Mouse (Mus musculus) left cerebral cortex, adult 11 months (tissue): ENCODE results near the gene Deaf1.

ENCODE experiments used
- DNase-seq: peaks from one replicate; pipeline ENCODE4 v3.0.0; 2022; ENCODE audit warnings: low spot score

The Deaf1 gene

GRCm38 (mm10) chr7:141339215-141339920 is 11.9 kb upstream of the Deaf1 start:
- no peak for DNase-seq

DNA sequence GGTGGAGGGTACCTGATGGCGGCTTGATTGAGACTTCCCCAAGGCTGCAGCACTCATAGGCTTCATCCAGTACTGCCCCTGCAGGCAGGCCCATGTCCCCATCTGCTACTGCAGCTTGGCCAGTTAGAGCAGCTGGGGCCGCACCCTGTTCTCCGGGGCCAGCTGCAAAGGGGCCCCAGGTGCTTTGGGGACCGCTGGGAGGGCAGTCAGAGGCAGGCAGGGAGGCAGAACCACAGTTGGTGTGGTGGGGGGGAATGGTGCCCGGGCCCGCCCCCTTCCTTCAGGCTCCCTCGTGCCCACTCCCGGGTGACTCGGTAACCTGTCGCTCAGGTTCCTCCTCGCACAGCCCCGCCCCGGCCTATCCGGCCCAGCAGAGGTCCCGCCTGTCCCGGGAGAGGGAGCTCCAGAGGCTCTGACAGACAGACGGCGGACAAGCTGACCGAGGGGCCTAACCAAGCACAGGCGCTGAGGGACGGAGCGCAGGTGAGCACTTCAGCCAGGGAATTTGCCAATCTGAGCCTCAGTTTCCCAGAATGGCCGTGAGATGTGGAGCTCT is 11.2 kb upstream of the Deaf1 start, which contains the start of gene Eps8l2:
Eps8l2 (plus strand) TSS at position 305 of the 556 bp plus-strand sequence.
- no peak for DNase-seq

DNA sequence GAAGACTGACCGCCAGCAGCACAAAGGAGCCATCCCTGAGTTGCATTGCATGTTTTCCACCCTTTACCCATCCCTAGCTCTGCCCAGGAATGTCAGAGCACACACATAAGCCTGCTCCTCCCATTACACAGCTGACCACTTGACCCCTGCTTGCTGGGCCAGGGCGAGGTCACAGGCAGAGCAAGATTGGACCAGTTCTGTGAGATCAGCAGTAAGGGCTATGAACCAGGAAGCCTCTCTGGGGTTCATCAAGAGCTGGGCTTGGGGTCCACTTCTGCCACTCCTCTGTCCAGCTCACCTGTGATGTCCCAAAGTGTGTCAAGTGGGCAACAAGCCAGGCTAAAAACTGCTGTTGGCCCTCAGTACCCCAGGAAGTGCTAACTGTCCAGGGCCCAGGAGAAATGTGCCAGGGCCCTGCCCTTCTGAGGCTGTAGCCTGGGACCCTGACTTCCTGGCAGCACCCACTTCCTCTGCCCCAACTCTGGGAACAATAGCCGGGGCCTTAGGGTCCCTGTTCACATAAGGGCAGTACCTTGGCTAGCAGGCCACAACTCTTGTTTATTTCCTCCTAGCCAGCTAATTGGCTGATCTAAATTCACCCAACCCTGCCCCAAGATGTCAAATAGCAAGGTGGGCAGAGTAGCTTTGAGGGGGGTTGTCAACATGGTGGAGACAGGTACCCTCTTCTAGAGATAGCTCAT is 10.4 kb upstream of the Deaf1 start:
- DNase-seq: no peak

GRCm38 (mm10) chr7:141336296-141336695 is 8.8 kb upstream of the Deaf1 start:
- no peak for DNase-seq

GRCm38 (mm10) chr7:141335682-141336081 is 8.2 kb upstream of the Deaf1 start:
- no peak for DNase-seq

- DNase-seq: no peak
These were observed 7.6 kb upstream of the Deaf1 start for GRCm38 (mm10) chr7:141335044-141335579.

DNA sequence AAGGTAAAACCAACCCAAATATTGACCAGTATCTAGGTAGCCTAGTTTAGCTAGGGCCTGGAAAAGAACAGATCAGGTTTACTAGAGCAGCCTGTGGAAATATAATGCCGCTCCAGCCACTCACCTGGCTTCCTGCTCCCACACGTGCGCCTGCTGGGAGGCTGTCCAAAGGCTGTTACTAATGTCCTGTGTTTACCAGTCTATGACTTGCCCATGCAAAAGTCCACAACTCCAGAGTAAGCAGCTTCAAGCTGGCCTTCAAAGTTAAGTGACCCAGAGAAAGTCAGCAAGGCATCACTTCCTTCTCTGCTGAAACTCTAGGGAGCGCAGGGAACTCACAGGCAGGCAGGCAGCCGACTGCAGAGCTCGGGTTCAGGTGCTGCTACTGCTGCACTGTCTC is 4.5 kb upstream of the Deaf1 start:
- DNase-seq: no peak

DNA sequence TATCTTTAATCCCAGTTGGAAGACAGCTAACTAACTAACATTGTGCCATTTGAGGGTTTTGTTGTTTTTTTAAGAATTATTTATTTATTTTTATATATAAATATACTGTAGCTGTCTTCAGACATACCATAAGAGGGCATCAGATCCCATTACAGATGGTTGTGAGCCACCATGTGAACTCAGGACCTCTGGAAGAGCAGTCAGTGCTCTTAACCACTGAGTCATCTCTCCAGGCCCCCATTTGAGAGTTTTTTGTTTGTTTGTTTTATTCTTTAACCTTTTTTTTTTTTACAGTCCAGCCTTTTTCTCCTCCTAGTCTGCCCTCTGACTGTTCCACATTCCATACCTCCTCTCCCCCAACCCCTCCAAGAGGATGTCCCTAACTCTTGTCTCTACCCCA is 3.2 kb upstream of the Deaf1 start:
- no peak for DNase-seq

- no peak for DNase-seq
These were observed 992 bp upstream of the Deaf1 start for GRCm38 (mm10) chr7:141328373-141328990.

- DNase-seq: peak; percentile 43
These were observed 694 bp downstream of the Deaf1 start for GRCm38 (mm10) chr7:141326546-141327446.

- DNase-seq: no peak
These were observed 2.8 kb downstream of the Deaf1 start for GRCm38 (mm10) chr7:141324686-141325085.

DNA sequence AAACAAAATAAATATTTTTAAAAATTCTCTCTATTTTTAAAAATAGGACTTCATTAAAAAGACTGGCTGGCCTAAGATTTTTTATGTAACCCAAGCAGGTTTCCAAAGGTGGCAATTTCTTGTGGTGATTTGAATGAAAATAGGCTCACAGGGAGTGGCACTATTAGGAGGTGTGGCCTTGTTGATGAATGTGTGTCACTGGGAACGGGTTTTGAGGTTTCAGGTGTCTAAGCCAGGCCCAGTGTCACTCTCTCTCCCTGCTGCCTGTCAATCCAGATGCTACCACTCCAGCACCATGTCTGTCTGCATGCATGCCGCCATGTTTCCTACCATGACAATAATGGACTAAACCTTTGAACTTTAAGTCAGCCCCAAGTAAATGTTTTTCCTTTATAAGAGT is 8.0 kb downstream of the Deaf1 start:
- DNase-seq: no peak

GRCm38 (mm10) chr7:141317619-141318132 is 9.8 kb downstream of the Deaf1 start:
- no peak for DNase-seq

DNA sequence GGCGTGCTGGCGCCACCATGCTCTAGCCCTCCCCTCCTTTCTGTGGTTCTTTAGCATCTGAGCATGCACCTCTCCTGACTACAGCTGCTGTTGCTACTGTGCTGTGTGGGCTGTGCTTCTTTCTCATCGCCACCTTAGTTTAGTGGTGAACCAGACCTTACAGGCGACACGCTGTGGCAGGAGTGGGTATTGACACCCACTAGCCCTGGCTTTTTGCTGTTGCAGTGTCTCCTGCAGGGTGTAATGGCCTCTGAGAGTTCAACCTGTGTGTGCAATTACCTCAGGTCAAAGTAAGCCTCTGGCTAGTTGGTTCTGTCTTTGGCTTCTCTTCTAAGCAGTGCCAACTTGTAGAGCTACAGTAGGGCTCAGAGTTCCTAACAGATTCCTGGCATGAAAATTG is 11.5 kb downstream of the Deaf1 start:
- DNase-seq: no peak

DNA sequence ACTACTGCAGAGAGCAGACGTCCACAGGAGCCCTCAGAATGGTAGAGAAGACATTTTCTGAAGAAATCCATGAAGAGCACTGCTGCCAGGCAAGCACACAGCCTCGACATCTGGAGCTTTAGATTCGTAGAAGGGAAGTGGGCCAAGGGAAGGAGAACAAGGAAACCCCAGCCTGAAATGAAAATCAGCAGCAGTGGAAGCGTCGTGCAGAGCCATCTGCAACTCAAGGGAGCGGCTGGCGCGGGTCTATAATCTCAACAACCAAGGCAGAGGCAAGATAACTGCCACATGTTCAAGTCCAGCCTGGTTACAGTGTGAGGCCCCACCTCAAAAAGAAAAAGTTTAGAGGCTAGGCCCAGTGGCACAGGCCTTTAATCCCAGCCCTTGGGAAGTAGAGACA is 12.4 kb downstream of the Deaf1 start:
- no peak for DNase-seq

DNA sequence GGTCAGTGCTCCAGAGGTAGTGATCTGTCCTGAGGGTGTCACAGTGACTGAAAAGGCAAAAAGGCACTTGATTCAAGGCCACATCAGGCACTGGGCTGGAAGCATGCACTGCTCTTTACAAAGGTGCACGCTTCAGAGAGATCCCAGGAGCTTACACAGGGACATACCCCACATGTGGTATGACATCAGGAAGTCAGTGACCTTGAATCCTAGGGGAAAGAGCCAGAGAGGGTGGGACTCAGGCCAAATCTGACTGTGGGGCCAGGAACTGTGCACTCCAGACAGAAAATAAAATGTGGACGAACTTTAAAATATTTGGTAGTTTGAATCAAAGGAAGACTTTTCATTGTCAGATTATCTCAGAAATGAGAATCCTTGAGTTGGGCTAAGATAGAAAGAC is 13.1 kb downstream of the Deaf1 start:
- no peak for DNase-seq

GRCm38 (mm10) chr7:141304537-141304936 is 23.0 kb downstream of the Deaf1 start:
- DNase-seq: no peak

- DNase-seq: no peak
These were observed 24.7 kb downstream of the Deaf1 start for GRCm38 (mm10) chr7:141302702-141303268.

DNA sequence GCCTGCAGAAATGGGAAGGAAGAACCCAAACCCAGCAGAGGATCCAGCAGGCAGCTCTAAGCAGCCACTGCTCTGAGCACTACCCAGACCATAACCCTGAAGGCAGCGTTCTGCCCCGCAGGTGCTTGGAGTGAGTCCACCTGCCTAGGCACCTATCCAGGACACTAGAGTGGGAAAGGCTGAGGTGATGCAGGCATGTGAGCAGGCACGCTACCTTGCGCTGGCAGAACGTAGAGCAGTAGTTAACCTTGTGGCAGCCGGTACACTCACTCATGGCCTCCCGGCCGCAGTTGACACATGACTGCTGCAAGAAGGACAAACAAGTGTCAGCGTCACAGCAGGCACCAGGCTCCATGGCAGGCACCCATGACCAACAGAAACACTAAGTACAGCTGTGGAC is 26.1 kb downstream of the Deaf1 start:
- no peak for DNase-seq

GRCm38 (mm10) chr7:141299175-141299574 is 28.3 kb downstream of the Deaf1 start:
- no peak for DNase-seq
